Mouse (Mus musculus): Measurements from ENCODE around the gene Gm28845. TPM values are rescaled to one million over a fixed set of nuclear protein-coding genes. Genes with fewer than 3 reads are reported as not detected.

Gene Gm28845
- polyA plus RNA-seq, 1 experiment from 2014 or later = not detected

Other genes starting within 250 kb of the Gm28845 start
- gene Plekhm3, start 162.7 kb downstream of the Gm28845 start, polyA plus RNA-seq (2016; fragmentation: Nextera tagmentation; extraction: Ambion mirVana) = 3.1 and 3.8 TPM in 2 replicates
- gene Akr1cl, start 86.8 kb downstream of the Gm28845 start, polyA plus RNA-seq (2016; fragmentation: Nextera tagmentation; extraction: Ambion mirVana) = not detected in 2 replicates
- gene Cryge, start 68.4 kb downstream of the Gm28845 start, polyA plus RNA-seq (2016; fragmentation: Nextera tagmentation; extraction: Ambion mirVana) = not detected in 2 replicates
- not detected in 2 replicates for gene Crygd, start 56.1 kb downstream of the Gm28845 start, polyA plus RNA-seq (2016; fragmentation: Nextera tagmentation; extraction: Ambion mirVana)
- gene Crygc, start 45.9 kb downstream of the Gm28845 start, polyA plus RNA-seq (2016; fragmentation: Nextera tagmentation; extraction: Ambion mirVana) = not detected in 2 replicates
- gene Crygb, start 37.3 kb downstream of the Gm28845 start, polyA plus RNA-seq (2016; fragmentation: Nextera tagmentation; extraction: Ambion mirVana) = not detected in 2 replicates
- gene Cryga, start 16.2 kb downstream of the Gm28845 start, polyA plus RNA-seq (2016; fragmentation: Nextera tagmentation; extraction: Ambion mirVana) = not detected in 2 replicates
- gene D630023F18Rik, start 3.7 kb upstream of the Gm28845 start, polyA plus RNA-seq (2016; fragmentation: Nextera tagmentation; extraction: Ambion mirVana) = 0.10 and 0.33 TPM in 2 replicates
- gene Idh1, start 66.9 kb upstream of the Gm28845 start, polyA plus RNA-seq (2016; fragmentation: Nextera tagmentation; extraction: Ambion mirVana) = 77.0 and 77.2 TPM in 2 replicates
- gene Pikfyve, start 67.1 kb upstream of the Gm28845 start, polyA plus RNA-seq (2016; fragmentation: Nextera tagmentation; extraction: Ambion mirVana) = 7.6 TPM in 2 replicates
- gene Pth2r, start 162.5 kb upstream of the Gm28845 start, polyA plus RNA-seq (2016; fragmentation: Nextera tagmentation; extraction: Ambion mirVana) = not detected in 2 replicates

Measured in liver, embryonic 12.5 days (tissue).